Mouse (Mus musculus) urinary bladder, postnatal 14 days (tissue): ENCODE measurements around the gene Grip2.

Experiments used
- DNase-seq: peaks from one replicate; pipeline ENCODE4 v3.0.0; 2021; ENCODE audit warnings: low spot score

The Grip2 gene

DNA sequence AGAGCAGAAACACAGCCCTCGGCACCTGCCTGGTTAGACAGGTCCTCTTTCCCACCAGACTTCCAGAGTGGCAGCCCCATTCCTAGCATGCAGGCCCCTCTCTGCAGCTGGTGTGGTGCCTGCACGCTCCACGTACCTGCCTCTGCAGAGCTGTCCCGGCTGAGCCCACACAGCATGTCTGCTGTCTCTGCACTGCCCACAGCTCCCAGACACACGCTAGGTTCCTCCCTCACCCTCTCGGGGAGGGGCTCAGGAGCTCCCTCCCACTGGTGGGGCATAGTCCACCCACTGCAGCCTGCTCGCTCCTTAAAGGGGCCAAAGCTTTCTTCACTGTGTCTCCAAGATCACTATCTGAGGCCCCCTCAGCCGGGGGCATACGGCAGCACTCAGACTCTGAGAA, 31.0 kb downstream of the Grip2 start:
- no peak for DNase-seq

DNA sequence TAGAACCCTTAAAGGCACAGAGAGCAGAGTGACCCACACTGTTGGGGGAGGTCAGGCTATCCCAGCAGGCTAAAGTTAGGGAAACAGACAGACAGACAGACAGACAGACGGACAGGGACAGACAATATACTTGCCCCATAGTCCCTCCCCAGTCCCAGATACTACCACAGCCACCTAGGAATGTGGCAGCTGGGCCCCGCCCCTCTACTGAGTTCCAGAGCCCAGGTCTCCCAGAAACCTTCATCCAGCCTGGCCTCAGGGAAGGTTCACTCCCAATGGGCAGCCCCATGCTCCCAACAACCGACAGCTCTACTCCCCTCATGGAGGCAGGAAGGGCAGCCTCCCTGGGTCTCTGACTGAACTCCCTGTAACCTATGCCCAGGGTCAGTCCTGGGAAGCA, 31.4 kb downstream of the Grip2 start:
- no peak for DNase-seq

DNA sequence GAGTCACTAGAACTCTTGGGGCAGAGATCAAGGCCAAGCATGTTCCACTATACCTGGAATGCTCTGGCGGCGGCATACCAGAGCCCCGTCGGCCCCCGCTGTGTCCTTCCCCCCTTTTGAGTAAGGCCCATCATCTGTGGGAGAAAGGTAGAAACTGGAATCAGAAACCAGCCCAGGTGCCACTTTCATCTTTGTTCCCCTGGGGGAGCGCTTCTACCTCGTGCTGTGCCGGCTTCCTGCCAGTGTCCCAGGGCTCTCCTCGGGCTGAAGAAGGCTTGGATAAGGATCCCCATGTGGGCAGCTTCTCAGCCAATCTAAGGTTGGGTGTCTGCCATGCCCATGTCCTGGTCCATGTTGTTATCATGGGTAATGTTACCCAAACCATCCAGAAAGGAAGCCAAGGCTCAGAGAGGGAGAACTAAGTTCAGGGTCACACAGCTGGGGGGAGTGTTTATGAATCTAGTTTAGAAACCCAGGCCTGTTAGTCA, 38.7 kb downstream of the Grip2 start:
- no peak for DNase-seq

DNA sequence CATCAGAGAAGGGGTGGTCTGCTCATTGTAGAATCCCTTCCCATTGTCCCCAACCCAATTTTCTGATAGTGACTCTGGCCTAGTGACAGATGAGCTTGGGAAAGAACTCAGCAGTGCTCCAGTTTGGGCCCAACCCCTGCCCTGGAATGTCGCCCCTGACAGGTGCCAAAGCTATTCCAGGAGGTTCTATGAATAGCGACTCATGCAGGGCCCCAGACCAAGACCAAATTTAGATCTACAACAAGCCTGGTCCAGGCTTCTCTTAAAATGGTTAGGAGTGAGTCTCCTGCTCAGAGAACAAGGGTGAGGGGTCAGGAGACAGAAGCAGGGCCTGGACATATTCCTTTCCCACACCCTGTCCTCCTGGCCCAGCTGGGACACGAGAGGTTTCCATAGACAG, 42.0 kb downstream of the Grip2 start:
- no peak for DNase-seq

DNA sequence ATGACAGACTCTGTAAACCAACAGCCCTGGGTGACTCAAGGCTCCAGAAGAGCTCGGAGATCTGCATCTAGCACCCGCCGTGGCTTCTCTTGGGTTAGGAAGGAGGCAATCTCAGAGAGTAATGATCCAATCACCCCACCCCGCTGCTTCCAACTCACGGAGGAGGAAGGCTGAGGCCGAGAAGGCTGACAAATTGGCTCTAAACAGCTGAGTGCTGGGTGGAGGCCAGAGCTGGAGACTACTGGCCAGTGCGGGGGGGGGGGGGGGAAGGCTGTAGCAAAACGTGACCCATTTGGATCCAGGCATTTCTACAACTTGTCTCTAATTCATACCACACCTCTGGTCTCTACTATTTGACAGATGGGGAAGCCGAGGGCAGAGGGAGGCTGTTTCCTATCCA, 47.8 kb downstream of the Grip2 start:
- DNase-seq = no peak

DNA sequence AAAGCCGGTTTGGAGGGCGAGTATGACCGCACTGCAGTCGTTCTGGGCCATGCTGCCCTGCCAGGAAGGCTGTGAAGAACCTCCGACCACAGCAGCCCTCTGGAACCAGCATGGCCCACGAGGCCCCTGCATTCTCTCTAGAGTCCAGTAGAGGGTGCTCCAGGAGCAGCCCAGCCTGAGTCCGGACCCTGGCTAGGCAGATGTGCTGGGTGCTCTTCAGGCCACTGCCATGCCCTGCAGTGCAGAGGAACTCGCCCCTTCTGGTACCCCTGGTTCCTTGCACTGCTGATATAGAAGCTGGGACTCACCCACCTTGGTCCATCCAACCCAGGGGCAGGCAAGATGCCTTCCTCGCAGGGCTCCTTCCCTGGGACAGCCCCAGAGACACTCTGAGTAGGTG, 50.5 kb downstream of the Grip2 start:
- peak; percentile 46 for DNase-seq

DNA sequence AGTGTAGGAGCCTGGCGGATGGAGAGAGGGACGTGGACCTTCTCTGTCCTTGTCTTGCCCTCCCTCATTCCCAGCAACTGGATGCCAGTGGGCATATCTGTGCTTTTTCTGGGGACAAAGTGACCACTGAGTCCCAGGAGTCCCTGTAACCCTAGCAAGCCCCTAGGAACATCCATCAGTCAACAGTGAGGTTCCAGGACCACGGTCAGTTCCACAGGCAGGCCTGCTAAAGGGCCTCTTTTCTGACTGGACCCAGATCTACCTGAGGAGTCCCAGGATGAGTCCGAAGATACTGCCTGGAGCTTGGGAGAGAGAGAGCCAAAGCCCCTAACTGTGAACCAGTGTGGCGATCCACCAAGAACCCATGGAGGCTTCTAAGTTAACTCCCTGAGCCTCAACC, 53.1 kb downstream of the Grip2 start:
- no peak for DNase-seq

DNA sequence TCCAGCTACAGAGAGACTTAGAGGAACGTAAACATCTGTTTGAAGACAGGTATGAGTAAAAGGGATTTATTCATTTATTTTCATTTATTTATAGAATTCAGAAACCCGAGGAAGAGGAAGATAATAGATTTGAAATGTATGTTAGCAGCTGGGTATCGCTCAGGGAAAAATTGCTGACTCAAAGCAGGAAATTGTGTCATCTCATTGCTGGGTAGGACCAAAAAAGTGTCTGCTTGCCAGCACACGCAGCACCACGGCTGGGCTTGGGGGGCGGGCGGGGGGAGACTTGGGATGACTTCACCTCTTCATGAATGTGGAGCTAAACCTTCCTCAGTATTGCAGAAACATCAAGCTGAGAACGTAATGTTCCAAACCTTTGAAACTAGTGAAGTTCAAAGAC, 59.5 kb downstream of the Grip2 start:
- no peak for DNase-seq

DNA sequence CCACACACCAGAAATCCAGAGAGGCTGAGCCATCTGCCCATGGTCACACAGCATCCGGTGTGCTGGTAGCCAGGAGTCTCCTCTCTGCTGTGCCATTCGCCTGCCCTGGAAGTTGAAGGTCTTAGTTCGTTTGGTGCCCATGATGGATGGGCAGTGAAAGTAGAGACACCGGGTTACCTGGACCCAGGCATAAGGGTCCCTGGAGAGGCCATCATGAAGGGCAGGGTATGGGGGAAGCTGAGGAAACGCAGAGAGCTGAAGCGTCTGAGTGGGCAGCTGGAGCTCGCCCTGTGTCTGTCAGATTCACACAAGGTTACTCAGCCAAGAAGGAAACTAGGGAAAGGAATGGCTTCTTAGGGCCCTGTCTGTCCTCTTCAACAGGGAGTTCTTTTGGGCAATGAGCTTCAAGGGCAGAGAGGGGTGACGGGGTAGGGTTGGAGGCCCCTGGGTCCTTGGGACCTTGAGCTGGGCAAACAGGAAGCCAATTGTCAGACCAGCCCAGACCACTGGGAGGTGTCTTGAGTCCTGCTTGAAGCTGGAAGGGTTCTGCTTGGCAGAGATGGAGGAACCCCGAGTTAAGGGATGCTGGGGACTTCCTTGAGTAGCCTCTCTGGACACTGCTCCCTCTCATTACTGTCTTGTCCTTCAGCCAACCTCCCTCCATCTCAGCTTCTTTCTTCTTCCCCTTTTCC, 64.9 kb downstream of the Grip2 start:
- DNase-seq = no peak

DNA sequence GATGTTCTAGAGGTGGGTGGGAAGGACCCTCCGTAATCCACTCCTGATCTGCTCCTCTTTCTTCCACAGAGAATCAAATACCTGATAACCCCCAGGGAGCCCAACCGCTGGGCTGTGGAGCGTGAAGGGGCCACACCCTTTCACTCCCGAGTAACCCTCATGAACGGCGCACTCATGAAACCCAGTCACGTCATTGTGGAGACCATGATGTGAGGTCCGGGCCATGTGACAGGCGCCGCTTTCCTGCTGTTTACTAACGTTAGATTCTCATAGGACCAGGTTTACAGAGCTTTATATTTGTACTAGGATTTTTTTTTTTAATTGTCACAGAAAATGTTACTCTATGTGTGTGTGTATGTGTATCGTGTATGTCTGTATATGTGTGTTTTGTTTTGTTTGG, 72.2 kb downstream of the Grip2 start:
- no peak for DNase-seq

DNA sequence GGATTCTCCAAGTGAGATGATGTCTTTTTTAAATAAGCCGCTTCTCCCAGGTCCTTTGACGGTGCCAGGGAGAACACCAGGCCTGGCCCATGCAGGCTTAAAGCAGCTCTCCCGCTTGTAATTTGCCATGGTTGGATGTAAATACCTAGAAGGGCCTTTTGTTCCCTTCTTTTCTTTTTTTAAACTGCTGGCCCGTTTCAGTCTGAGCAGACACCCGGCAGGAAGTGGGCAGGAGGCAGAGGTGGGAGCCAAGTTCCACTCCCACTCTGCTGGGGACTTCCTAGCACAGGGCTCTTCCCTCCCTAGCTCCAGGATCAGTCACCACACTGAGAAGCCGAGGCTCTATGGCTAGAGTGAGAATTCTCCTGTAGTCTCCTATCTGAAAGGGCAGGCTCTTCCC, 73.0 kb downstream of the Grip2 start:
- DNase-seq = no peak

DNA sequence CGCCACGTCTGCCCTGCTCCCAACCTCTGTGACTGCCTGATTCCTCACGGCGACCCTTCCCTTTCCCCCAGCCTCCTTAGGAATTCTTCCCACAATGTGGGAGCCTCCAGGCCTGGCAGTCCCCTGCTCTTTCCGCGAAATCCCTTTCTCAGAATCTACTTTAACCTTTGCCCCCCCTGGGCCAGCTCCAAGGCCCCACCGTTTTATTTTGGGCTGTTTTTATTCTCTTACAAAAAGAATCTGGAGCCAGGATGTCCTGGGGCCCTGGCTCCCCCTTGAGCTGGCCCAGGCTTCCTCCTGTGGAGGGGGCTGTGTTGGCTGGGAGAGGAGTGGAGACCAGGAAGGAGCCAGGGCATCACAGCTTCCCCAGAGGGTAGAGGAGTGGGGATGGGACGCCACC, 74.2 kb downstream of the Grip2 start:
- DNase-seq = no peak

DNA sequence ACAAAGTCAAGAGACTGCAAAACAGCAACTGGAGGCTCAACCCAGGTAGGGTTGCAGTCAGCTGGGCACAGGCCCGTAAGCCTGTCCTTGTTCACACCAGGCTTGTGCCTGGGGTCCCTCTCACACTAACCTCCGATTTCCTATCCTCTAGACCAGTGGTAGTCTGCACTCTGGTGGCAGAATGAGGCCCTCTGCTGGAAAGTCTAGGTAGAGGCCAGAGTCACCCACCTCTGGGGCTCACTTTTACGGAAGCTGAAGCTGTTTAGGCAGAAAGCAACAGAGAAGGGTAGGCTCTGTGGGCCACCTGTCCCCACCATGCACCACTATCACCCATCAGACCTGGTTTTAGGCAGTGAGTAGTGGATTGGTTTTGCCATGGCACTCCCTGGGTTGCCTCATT, 76.1 kb downstream of the Grip2 start:
- DNase-seq = no peak

DNA sequence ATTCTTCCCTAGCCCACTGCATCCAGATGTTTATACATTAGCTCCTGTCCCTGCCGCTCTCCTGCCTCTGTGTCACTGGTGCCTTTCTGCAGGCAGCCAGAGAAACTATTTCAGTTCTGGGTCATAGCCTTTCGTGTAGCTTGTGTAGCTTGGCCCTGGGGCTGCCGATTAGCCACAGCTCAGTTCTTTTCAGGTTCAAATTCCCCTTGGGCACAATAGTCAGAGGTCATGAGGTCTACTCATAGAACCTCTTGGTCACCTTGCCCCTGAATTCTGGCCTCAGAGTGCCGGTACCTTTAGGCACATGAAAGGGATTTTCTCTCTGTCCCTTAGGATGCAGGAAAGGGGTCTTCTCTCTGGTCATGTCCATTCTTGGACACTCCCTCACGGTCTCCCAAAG, 80.3 kb downstream of the Grip2 start:
- DNase-seq = no peak

DNA sequence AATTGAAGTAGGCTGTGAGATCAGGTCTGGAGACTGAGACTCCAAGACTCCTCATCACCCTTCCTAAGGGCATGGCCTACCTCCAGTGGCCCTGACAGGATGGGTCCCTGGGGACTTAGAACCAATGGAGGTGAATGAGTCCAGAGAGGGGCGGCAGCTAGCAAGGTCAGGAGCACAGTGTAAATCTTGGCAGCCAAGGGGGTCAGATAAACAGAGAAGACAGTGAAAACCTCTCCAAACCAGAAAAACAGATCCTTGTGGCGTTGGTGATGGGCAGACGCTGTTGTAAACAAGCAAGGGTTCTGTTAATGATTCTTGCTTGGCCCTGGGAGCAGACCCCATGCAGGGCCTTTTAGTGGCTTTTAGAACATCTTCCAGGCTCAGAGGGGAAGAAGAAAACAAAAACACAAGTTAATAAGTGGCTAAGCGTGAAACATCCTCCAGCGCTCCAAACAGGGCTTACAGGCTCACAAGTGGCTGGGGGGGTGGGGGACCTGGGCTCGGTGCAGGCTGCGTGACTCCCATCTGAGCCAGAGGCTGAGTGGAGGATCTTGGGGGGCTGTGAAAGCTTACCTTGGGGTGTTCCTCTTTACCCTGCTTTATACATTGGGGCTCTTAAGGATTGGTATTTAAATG, 81.0 kb downstream of the Grip2 start:
- DNase-seq = no peak

DNA sequence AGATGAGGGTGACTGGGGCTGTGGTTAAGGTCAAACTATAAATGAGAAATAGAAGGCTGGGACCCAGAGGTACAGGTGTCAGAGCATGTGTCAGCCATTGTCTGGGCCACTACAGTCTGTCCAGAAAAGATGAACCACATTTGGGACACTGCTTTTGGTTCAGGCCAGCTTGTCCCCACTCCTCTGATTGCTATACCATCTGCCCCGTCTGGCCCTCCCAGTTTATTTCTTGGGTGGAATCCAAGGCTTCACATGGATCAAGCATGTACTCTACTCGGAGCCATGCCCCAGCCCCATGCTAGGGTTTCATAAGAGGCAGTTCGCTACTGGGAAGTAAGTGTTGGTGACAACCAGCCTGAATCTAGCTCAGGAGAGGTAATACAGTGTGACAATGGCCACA, 81.8 kb downstream of the Grip2 start:
- DNase-seq = no peak

DNA sequence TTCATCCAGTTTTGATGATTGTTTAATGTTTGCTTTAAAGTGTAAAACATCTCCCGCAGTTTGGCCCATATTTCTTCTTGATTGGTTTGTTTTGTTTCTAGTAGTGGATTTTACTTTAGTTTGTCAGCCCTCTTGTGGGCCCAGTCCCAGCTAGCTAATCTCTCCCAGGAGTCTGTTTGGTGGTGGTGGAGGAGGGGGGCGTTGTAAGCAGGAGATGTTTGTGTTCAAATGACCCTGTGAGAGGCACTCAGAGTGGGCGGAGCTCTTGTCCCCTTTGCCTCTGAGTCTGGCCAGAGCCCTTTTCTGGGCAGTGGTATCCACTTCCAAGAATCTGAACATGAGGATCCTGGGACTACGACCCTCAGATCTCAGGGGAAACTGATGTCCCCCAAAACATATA, 83.2 kb downstream of the Grip2 start:
- DNase-seq = no peak

DNA sequence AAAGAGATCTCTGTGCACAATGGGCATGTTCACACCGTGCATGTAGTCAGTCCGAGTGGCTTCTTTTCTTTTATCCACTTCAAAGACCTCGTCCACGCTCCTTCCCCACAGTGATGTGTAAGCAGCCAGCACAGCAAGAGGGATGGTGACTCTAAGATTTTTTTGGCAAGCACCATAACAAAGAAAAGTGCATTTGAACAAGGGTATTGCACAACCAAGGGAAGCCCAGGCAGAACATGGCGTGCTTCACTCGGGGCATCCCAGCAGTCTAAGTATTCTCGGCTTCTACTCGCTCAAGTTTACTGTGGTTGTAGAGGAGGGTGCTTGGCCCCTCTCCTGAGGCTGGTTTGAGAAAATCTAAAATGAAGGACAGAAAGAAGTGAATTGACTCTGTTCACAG, 84.1 kb downstream of the Grip2 start:
- DNase-seq = no peak

DNA sequence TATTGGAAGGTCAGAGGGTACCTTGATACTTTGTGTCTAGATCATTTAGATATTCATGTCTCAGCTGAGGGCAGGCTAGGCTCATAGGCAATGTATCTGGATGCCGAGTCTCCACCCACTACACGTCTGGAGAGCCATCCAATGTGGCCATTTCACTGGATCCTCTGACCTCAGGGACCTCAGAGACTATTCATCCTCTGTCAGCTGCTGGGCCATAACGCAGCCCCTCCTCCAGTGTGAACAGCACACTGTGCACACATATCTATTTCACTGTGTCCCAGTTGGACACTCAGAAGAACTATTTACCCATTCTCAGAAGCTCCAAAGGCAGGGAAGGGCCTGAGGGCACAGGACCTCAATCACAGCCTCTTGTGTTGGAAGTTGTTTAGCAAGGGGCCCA, 84.6 kb downstream of the Grip2 start:
- no peak for DNase-seq

DNA sequence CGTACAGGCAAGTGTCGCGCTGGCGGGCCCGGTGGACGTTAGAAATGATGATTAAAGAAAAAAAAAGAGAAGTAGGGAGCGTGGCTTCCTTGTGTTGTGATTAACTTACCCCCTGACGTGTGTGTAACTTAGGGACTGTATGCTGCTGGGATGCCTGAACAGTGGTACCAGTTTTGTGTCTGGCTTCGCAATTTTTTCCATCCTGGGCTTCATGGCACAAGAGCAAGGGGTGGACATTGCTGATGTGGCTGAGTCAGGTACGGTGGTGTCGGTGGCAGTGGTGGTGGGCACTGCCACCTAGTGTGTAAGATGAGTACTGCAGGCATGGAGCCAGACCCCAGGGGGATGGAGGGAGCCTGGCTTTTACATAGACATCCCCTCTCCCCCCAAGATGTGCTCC, 86.0 kb downstream of the Grip2 start:
- peak; percentile 61 for DNase-seq

DNA sequence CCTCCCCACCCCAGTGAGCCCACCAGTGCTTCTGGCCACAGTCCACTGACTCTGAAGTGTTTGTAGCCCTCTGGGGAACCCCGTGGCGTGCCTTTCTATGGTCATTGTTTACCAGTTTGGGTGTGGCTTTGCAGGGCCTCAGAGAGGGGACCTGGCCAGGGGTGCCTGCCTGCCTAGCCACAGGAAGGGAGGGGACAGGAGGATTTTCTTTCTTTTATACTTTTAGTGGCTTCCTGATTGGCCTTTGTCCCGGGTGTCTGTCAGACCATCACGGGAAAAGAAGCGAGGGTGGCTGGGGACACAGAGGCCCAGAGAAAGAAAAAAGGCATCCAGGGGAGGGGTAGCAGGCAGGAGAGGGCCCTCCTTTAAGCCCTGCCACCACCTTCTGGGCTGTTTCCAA, 89.0 kb downstream of the Grip2 start:
- peak; percentile 41 for DNase-seq

DNA sequence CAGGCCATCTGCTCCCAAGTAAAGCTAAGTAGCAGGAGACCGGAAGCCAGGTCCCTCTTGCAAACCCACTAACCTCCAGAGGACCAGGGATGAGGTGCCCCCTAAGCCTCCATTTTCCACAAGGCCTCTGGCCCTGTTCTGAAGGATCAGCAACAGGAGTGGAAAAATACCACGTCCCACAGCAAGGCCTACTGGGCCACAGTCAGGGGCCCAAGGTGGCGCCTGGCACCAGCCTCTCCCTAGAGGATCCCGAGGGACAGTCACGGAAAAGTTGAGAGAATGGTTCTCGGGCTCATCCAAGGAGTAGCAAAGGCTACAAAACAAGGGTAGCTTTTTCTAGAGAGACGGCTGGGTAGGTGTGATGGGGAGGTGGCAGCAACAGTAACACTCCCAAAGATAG, 89.6 kb downstream of the Grip2 start:
- DNase-seq = no peak

DNA sequence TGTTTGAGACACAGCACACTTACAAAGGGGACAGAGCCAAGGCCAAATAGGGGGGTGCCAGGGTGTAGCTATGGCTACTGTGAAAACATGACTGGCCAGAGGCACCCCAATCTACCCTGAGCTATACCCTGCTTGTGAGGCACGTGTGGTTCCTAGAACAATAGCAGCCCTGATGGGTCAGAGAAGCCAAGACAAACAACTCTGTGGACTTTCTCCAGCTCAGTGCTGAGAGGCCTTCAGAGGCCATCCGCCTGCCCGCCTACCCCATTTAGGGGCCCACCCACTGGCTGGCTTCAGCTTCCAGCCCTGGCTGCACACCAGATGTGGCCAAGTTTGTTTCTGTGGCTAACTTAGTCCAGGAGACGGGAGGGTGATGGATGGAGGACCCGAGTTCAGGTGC, 90.6 kb downstream of the Grip2 start:
- peak; percentile 51 for DNase-seq

DNA sequence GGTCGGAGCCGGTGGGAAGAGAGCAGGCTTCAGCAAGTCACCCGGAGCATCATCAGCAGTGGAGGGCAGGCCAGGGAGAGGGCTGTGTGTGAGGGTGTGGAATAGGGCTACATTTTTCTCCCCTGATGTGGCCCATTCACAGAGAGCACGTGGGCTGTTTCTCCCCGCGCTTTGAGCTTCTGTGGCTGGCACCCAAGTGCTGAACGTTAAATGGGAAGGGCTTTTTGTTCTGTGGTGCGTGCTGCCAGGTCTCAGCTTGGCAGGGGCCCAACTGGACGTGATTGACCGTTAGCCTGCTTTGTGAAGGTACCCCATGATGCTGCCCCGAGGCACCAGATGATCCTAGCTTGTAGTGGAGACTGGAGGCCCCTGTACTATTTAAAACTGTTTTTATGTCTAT, 94.9 kb downstream of the Grip2 start:
- peak; percentile 48 for DNase-seq
